Mouse (Mus musculus) MEL (cell line): Measurements from ENCODE around the gene Stx6.

ENCODE experiments used
- CTCF ChIP-seq, 3 experiments: IDR thresholded peaks in 2 of 3; conservative IDR thresholded peaks in 1 of 3; 2 replicates each; pipeline ENCODE4 v1.5.1; 2011 to 2012; ENCODE audit warnings: low read length in 3 of 3, low read depth in 2 of 3, mild to moderate bottlenecking in 2 of 3, improper control_type of control experiment in 1 of 3, inconsistent platforms in 1 of 3, mixed read lengths in 1 of 3, moderate library complexity in 1 of 3; ENCODE audit not compliant: control insufficient read depth in 1 of 3, insufficient read depth in 1 of 3, poor library complexity in 1 of 3, severe bottlenecking in 1 of 3
- HCFC1 ChIP-seq: IDR thresholded peaks from 2 replicates; pipeline ENCODE4 v1.6.1; 2012; ENCODE audit warnings: low read depth, mild to moderate bottlenecking, inconsistent platforms, low read length, improper control_type of control experiment, moderate library complexity
- MAFK ChIP-seq: IDR thresholded peaks from 2 replicates; pipeline ENCODE4 v1.6.1; 2011; ENCODE audit warnings: low read depth, mild to moderate bottlenecking, low read length, improper control_type of control experiment, borderline replicate concordance
- MEF2A ChIP-seq: IDR thresholded peaks from 2 replicates; pipeline ENCODE4 v1.6.1; 2014; ENCODE audit warnings: low read depth, mild to moderate bottlenecking, inconsistent platforms, low read length, improper control_type of control experiment; ENCODE audit not compliant: poor library complexity, insufficient replicate concordance, severe bottlenecking; ENCODE audit errors: extremely low read depth
- MYC ChIP-seq: IDR thresholded peaks from 2 replicates; pipeline ENCODE4 v1.6.1; 2011; ENCODE audit warnings: low read depth, mild to moderate bottlenecking, low read length, improper control_type of control experiment, moderate library complexity
- POLR2AphosphoS2 ChIP-seq: IDR thresholded peaks from 2 replicates; pipeline ENCODE4 v1.6.1; 2011; ENCODE audit warnings: low read length, improper control_type of control experiment
- TAL1 ChIP-seq: IDR thresholded peaks from 2 replicates; pipeline ENCODE4 v1.6.1; 2012; ENCODE audit warnings: mild to moderate bottlenecking, inconsistent platforms, low read length, moderate library complexity, mixed read lengths
- TCF12 ChIP-seq: IDR thresholded peaks from 2 replicates; pipeline ENCODE4 v1.6.1; 2014; ENCODE audit warnings: low read depth, mild to moderate bottlenecking, inconsistent platforms, low read length, improper control_type of control experiment, moderate library complexity
- USF2 ChIP-seq, 2 experiments: IDR thresholded peaks; 2 replicates each; pipeline ENCODE4 v1.6.1; 2011 to 2012; ENCODE audit warnings: improper control_type of control experiment in 2 of 2, low read length in 2 of 2, borderline replicate concordance in 1 of 2, inconsistent platforms in 1 of 2, low read depth in 1 of 2, mild to moderate bottlenecking in 1 of 2; ENCODE audit not compliant: insufficient read depth in 1 of 2

- TF ChIP-seq MYC (no peak), HCFC1 (no peak), CTCF (IDR thresholded peaks at IDR 0.05 in 2 of 3, conservative IDR thresholded peaks at IDR 0.05 in 1 of 3; ENCODE audit: control insufficient read depth in 1 of 3, insufficient read depth in 1 of 3, low read depth in 2 of 3, low read length in 3 of 3, poor library complexity in 1 of 3, severe bottlenecking in 1 of 3) (no peak), POLR2AphosphoS2 (no peak), USF2 (IDR thresholded peaks at IDR 0.05; ENCODE audit: borderline replicate concordance in 1 of 2, insufficient read depth in 1 of 2, low read depth in 1 of 2, low read length in 2 of 2) (no peak), TAL1 (no peak), MEF2A (no peak), TCF12 (no peak), MAFK (no peak)
Observed at GRCm38 (mm10) chr1:155250531-155251135, 92.1 kb downstream of the Stx6 start.
